Mouse (Mus musculus): Measurements from ENCODE around the gene Hecw2.

DNA sequence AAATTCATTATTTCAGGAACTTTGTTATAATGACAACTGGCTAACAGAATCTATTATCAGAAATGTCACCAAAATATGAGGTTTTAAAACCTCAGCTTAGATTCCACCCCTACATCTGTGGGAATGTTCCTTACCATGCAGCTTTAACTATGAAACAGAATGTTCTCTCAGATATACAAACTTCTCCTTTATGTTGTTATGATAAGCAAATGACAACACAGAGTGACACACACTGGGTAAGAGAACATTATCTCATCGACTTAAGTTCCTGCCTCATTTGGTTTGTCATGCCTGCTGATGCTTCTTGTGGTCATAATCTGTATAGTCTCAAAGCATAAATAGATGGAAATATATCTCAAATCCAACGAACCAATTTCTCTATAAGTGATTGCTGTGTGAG, 312.5 kb downstream of the Hecw2 start:
- no peak for TF ChIP-seq POLR2A (IDR thresholded peaks at IDR 0.05; ENCODE audit: borderline replicate concordance, low read depth, low read length)
- no peak for TF ChIP-seq CTCF (IDR thresholded peaks at IDR 0.05; ENCODE audit: low read depth, low read length)
